Mouse (Mus musculus) embryo, embryonic 10 days (tissue): ENCODE data around the gene Prrx1.

Experiments used
- DNase-seq: peaks from one replicate; pipeline ENCODE4 v3.0.0-alpha.2; 2015; ENCODE audit warnings: low spot score

The Prrx1 gene

GRCm38 (mm10) chr1:163266853-163267538 lies 46.5 kb downstream of the Prrx1 start:
- no peak for DNase-seq

- no peak for DNase-seq
Observed at GRCm38 (mm10) chr1:163257298-163257697, 56.2 kb downstream of the Prrx1 start.

- DNase-seq, result no peak
Observed at GRCm38 (mm10) chr1:163255884-163256283, 57.6 kb downstream of the Prrx1 start.

- DNase-seq, result no peak
Observed at GRCm38 (mm10) chr1:163252796-163253195, 60.7 kb downstream of the Prrx1 start.

- DNase-seq, result no peak
Observed at GRCm38 (mm10) chr1:163252331-163252730, 61.2 kb downstream of the Prrx1 start.

- no peak for DNase-seq
Observed at GRCm38 (mm10) chr1:163251766-163252165, 61.7 kb downstream of the Prrx1 start.

GRCm38 (mm10) chr1:163238950-163239349 lies 74.6 kb downstream of the Prrx1 start:
- DNase-seq, result peak; percentile 45

- no peak for DNase-seq
Observed at GRCm38 (mm10) chr1:163231230-163231629, 82.3 kb downstream of the Prrx1 start.

- no peak for DNase-seq
Observed at GRCm38 (mm10) chr1:163226271-163226670, 87.2 kb downstream of the Prrx1 start.

- DNase-seq, result no peak
Observed at GRCm38 (mm10) chr1:163221767-163222166, 91.7 kb downstream of the Prrx1 start.

GRCm38 (mm10) chr1:163208919-163209867 lies 104.3 kb downstream of the Prrx1 start:
- peak; percentile 10 for DNase-seq

GRCm38 (mm10) chr1:163198767-163199166 lies 114.7 kb downstream of the Prrx1 start:
- DNase-seq, result no peak

GRCm38 (mm10) chr1:163198059-163198458 lies 115.5 kb downstream of the Prrx1 start:
- no peak for DNase-seq
